9 mouse cellular contexts compared by ENCODE assay signal in genomic region chr4:43579256-43579655, GRCm38 (mm10). TPM values are rescaled to one million over a fixed set of nuclear protein-coding genes. Genes with fewer than 3 reads are reported as not detected.
DNase-seq lines count a peak whose midpoint lies in the region; ATAC-seq and TF ChIP-seq lines count a peak whose summit lies in the region.
"Had no signal": no experiment of that assay in that cellular context is flagged by ENCODE, and none has a peak within 500 bp of the region (broad histone marks: within the 10 kb centered on the region; RNA-seq: fewer than 3 reads in every experiment).

No protein-coding gene starts in this region.

- peaks cover 41% of the 10 kb centered on the region for H3K36me3 ChIP-seq in lung, embryonic 14.5 days (ENCODE audit: insufficient read depth)
- peaks cover 52% of the 10 kb centered on the region for H3K36me3 ChIP-seq in embryonic facial prominence, embryonic 14.5 days (ENCODE audit: control insufficient read depth, insufficient read depth, low read length)
- H3K36me3 ChIP-seq in hindbrain, embryonic 16.5 days (ENCODE audit: control insufficient read depth, insufficient read depth, low read length) = peaks cover 28% of the 10 kb centered on the region
- peaks cover 20% of the 10 kb centered on the region for H3K36me3 ChIP-seq in myocyte (ENCODE audit: control insufficient read depth, insufficient read depth)

- no peak for TF ChIP-seq POLR2A in myocyte (IDR thresholded peaks at IDR 0.05; ENCODE audit: insufficient read length, low read depth)

- H3K27ac ChIP-seq in lung, embryonic 14.5 days (ENCODE audit: low read depth) = peak overlapping the region; percentile 86; the same call in 1 of the 2 replicates
- peak overlapping the region; percentile 84 for H3K27ac ChIP-seq in embryonic facial prominence, embryonic 14.5 days (replicated peaks; ENCODE audit: low read depth, low read length)
- peak overlapping the region; percentile 86 for H3K27ac ChIP-seq in hindbrain, embryonic 16.5 days (ENCODE audit: low read depth, low read length)

- peak overlapping the region; percentile 47 for H3ac ChIP-seq in myocyte (ENCODE audit: control insufficient read depth, insufficient read length)

- peak overlapping the region; percentile 79 for H3K4me2 ChIP-seq in lung, embryonic 14.5 days
- H3K4me2 ChIP-seq in embryonic facial prominence, embryonic 14.5 days (ENCODE audit: low read depth, low read length) = peak overlapping the region; percentile 96
- H3K4me2 ChIP-seq in hindbrain, embryonic 16.5 days (ENCODE audit: low read length) = peak overlapping the region; percentile 85
- peak overlapping the region; percentile 82 for H3K4me2 ChIP-seq in myocyte (ENCODE audit: low read depth)

- no peaks in the 10 kb centered on the region for H3K27me3 ChIP-seq in lung, embryonic 14.5 days (ENCODE audit: insufficient read depth, low read length)
- H3K27me3 ChIP-seq in embryonic facial prominence, embryonic 14.5 days (replicated peaks; ENCODE audit: control insufficient read depth, insufficient read depth, low read length) = no peaks in the 10 kb centered on the region
- H3K27me3 ChIP-seq in hindbrain, embryonic 16.5 days (replicated peaks; ENCODE audit: control insufficient read depth, insufficient read depth, low read length) = no peaks in the 10 kb centered on the region
- H3K27me3 ChIP-seq in myocyte (ENCODE audit: control insufficient read depth, insufficient read depth, insufficient read length) = no peaks in the 10 kb centered on the region

- H3K79me2 ChIP-seq in myocyte (ENCODE audit: control insufficient read depth, insufficient read depth) = peaks cover 4% of the 10 kb centered on the region

- ATAC-seq in lung, embryonic 14.5 days (ENCODE audit: insufficient read depth) = no peak
- ATAC-seq in embryonic facial prominence, embryonic 14.5 days (ENCODE audit: low read depth) = no peak
- ATAC-seq in hindbrain, embryonic 16.5 days = no peak

- WGBS in lung, embryonic 14.5 days = 6% methylated on average over 10 of the region's 10 CpGs
- WGBS in embryonic facial prominence, embryonic 14.5 days = 7% methylated on average over 10 of the region's 10 CpGs
- 7% methylated on average over 10 of the region's 10 CpGs for WGBS in hindbrain, embryonic 16.5 days

- no peak for DNase-seq in lung, embryonic 14.5 days
- no peak for DNase-seq in lung, postnatal 25 days (ENCODE audit: low spot score)
- no peak for DNase-seq in embryonic facial prominence, embryonic 14.5 days (ENCODE audit: low spot score)
- DNase-seq in gastrocnemius, postnatal 14 days = no peak
- DNase-seq in left cerebral cortex, adult 11 months (ENCODE audit: low spot score) = no peak
- DNase-seq in T-cell, adult 2 months (ENCODE audit: low spot score) = no peak

- intact Hi-C loops in gastrocnemius, postnatal 14 days (cut with DNase I; ENCODE audit: low total_unique reads) = no loop called here

- peak overlapping the region; percentile 76 for H3K4me3 ChIP-seq in lung, embryonic 14.5 days (ENCODE audit: low read depth, low read length)
- H3K4me3 ChIP-seq in embryonic facial prominence, embryonic 14.5 days (ENCODE audit: low read depth, low read length) = peak overlapping the region; percentile 87
- peak overlapping the region; percentile 94 for H3K4me3 ChIP-seq in hindbrain, embryonic 16.5 days (ENCODE audit: low read length)
- H3K4me3 ChIP-seq in myocyte = peak overlapping the region; percentile 77

- H3K9me3 ChIP-seq in lung, embryonic 14.5 days (ENCODE audit: low read depth, low read length) = no peaks in the 10 kb centered on the region
- no peaks in the 10 kb centered on the region for H3K9me3 ChIP-seq in embryonic facial prominence, embryonic 14.5 days (ENCODE audit: control insufficient read depth, low read length)
- H3K9me3 ChIP-seq in hindbrain, embryonic 16.5 days (ENCODE audit: control insufficient read depth, low read length) = no peaks in the 10 kb centered on the region

- H3K4me1 ChIP-seq in lung, embryonic 14.5 days (ENCODE audit: insufficient read depth) = peaks cover 15% of the 10 kb centered on the region; the same call in 1 of the 2 replicates
- H3K4me1 ChIP-seq in embryonic facial prominence, embryonic 14.5 days (ENCODE audit: control insufficient read depth, insufficient read depth, low read length) = peaks cover 37% of the 10 kb centered on the region
- peaks cover 41% of the 10 kb centered on the region for H3K4me1 ChIP-seq in hindbrain, embryonic 16.5 days (ENCODE audit: control insufficient read depth, insufficient read depth, low read depth, low read length)

- peak overlapping the region; percentile 77 for H3K9ac ChIP-seq in lung, embryonic 14.5 days
- H3K9ac ChIP-seq in embryonic facial prominence, embryonic 14.5 days (ENCODE audit: low read depth, low read length) = peak overlapping the region; percentile 87
- H3K9ac ChIP-seq in hindbrain, embryonic 16.5 days (ENCODE audit: low read depth, low read length) = peak overlapping the region; percentile 97

- TF ChIP-seq CTCF in lung, embryonic 14.5 days (IDR thresholded peaks at IDR 0.05; ENCODE audit: low read depth) = no peak

TF ChIP-seq in myocyte, 11 proteins besides CTCF, POLR2A, EP300 and RAD21:
- TF ChIP-seq CEBPB (IDR thresholded peaks at IDR 0.05; ENCODE audit: insufficient read depth, poor library complexity, severe bottlenecking) = no peak
- no peak for TF ChIP-seq MYOG (IDR thresholded peaks at IDR 0.05; ENCODE audit: control insufficient read depth in 1 of 3, insufficient read depth in 1 of 3, insufficient read length in 2 of 3, low read depth in 2 of 3)
- TF ChIP-seq TCF12 (IDR thresholded peaks at IDR 0.05; ENCODE audit: insufficient read depth, poor library complexity, severe bottlenecking) = no peak
- TF ChIP-seq E2F4 (IDR thresholded peaks at IDR 0.05; ENCODE audit: insufficient read depth) = no peak
- no peak for TF ChIP-seq SRF (IDR thresholded peaks at IDR 0.05; ENCODE audit: control insufficient read depth, insufficient read length, low read depth)
- TF ChIP-seq USF1 (IDR thresholded peaks at IDR 0.05; ENCODE audit: low read depth) = no peak
- TF ChIP-seq MAX (IDR thresholded peaks at IDR 0.05; ENCODE audit: low read depth) = no peak
- TF ChIP-seq POLR2AphosphoS2 (IDR thresholded peaks at IDR 0.05; ENCODE audit: insufficient read length, low read depth) = no peak
- TF ChIP-seq REST (IDR thresholded peaks at IDR 0.05; ENCODE audit: insufficient read depth, insufficient read length) = no peak
- TF ChIP-seq MYOD1 (IDR thresholded peaks at IDR 0.05; ENCODE audit: control insufficient read depth in 1 of 3, insufficient read length in 2 of 3, low read depth in 2 of 3) = no peak
- no peak for TF ChIP-seq TCF3 (IDR thresholded peaks at IDR 0.05; ENCODE audit: insufficient read length, low read depth)

RNA-seq across cellular contexts. Expression of gene Gba2, which starts 0.6 kb away (rescaled TPM):
- 18.6 and 19.3 TPM in 2 replicates for polyA plus RNA-seq in lung, embryonic 14.5 days (2014; fragmentation: Nextera tagmentation; extraction: Ambion mirVana)
- 15.1 and 19.1 TPM in 2 replicates for polyA plus RNA-seq in embryonic facial prominence, embryonic 14.5 days (2014; fragmentation: Nextera tagmentation; extraction: Ambion mirVana)
- 54.0 and 59.3 TPM in 2 replicates for polyA plus RNA-seq in hindbrain, embryonic 16.5 days (2015; fragmentation: Nextera tagmentation; extraction: Ambion mirVana)
- polyA plus RNA-seq in myocyte (2012; fragmentation: generic; extraction: Trizol) = 5.9 TPM
- 1 to 10 TPM; 5.1 to 6.2 TPM for total RNA-seq in gastrocnemius, postnatal 14 days (2021)

RNA-seq across cellular contexts. Expression of gene Rgp1, which starts 0.7 kb away (rescaled TPM):
- 28.2 and 31.9 TPM in 2 replicates for polyA plus RNA-seq in lung, embryonic 14.5 days (2014; fragmentation: Nextera tagmentation; extraction: Ambion mirVana)
- 25.1 and 25.7 TPM in 2 replicates for polyA plus RNA-seq in embryonic facial prominence, embryonic 14.5 days (2014; fragmentation: Nextera tagmentation; extraction: Ambion mirVana)
- polyA plus RNA-seq in hindbrain, embryonic 16.5 days (2015; fragmentation: Nextera tagmentation; extraction: Ambion mirVana) = 17.8 and 23.5 TPM in 2 replicates
- polyA plus RNA-seq in myocyte (2012; fragmentation: generic; extraction: Trizol) = 28.6 TPM
- 10 to 100 TPM; 21.9 to 22.3 TPM for total RNA-seq in gastrocnemius, postnatal 14 days (2021)

RNA-seq across cellular contexts. Expression of gene Msmp, which starts 5.0 kb away (rescaled TPM):
- polyA plus RNA-seq in lung, embryonic 14.5 days (2014; fragmentation: Nextera tagmentation; extraction: Ambion mirVana) = not detected in 2 replicates
- polyA plus RNA-seq in embryonic facial prominence, embryonic 14.5 days (2014; fragmentation: Nextera tagmentation; extraction: Ambion mirVana) = 1.3 and 1.5 TPM in 2 replicates
- polyA plus RNA-seq in hindbrain, embryonic 16.5 days (2015; fragmentation: Nextera tagmentation; extraction: Ambion mirVana) = 0.71 and 0.94 TPM in 2 replicates
- polyA plus RNA-seq in myocyte (2012; fragmentation: generic; extraction: Trizol) = not detected
- under 1 TPM in 1 of 2 experiments, not detected in 1; 0.29 TPM for total RNA-seq in gastrocnemius, postnatal 14 days (2021)
- total RNA-seq: neutrophil, adult 5-6 weeks had no signal

RNA-seq across cellular contexts. Expression of gene Tln1, which starts 16.8 kb away (rescaled TPM):
- polyA plus RNA-seq in lung, embryonic 14.5 days (2014; fragmentation: Nextera tagmentation; extraction: Ambion mirVana) = 84.9 and 93.8 TPM in 2 replicates
- 67.8 and 70.2 TPM in 2 replicates for polyA plus RNA-seq in embryonic facial prominence, embryonic 14.5 days (2014; fragmentation: Nextera tagmentation; extraction: Ambion mirVana)
- polyA plus RNA-seq in hindbrain, embryonic 16.5 days (2015; fragmentation: Nextera tagmentation; extraction: Ambion mirVana) = 56.2 and 61.1 TPM in 2 replicates
- polyA plus RNA-seq in myocyte (2012; fragmentation: generic; extraction: Trizol) = 225 TPM
- total RNA-seq in gastrocnemius, postnatal 14 days (2021) = 10 to 100 TPM; 67.6 to 77.4 TPM

RNA-seq across cellular contexts. Expression of gene Creb3, which starts 17.1 kb away (rescaled TPM):
- polyA plus RNA-seq in lung, embryonic 14.5 days (2014; fragmentation: Nextera tagmentation; extraction: Ambion mirVana) = 47.2 and 52.8 TPM in 2 replicates
- 79.6 and 83.0 TPM in 2 replicates for polyA plus RNA-seq in embryonic facial prominence, embryonic 14.5 days (2014; fragmentation: Nextera tagmentation; extraction: Ambion mirVana)
- polyA plus RNA-seq in hindbrain, embryonic 16.5 days (2015; fragmentation: Nextera tagmentation; extraction: Ambion mirVana) = 90.8 and 94.1 TPM in 2 replicates
- 73.9 TPM for polyA plus RNA-seq in myocyte (2012; fragmentation: generic; extraction: Trizol)
- total RNA-seq in gastrocnemius, postnatal 14 days (2021) = 10 to 100 TPM; 38.7 to 45.6 TPM
